Mouse (Mus musculus) layer of hippocampus, adult 8-10 months (tissue): ENCODE data around the gene Myg1. TPM values are rescaled to one million over a fixed set of nuclear protein-coding genes. Genes with fewer than 3 reads are reported as not detected.

Source experiments
- DNase-seq, 2 experiments: peaks; one replicate each; pipeline ENCODE4 v3.0.0; 2022; ENCODE audit warnings: low spot score in 2 of 2
- total RNA-seq, 4 experiments: library from RNA; stranded (reverse); gene quantifications; 2 replicates each; pipeline ENCODE4 v1.2.4; 2022

Gene Myg1
- total RNA-seq, 4 experiments from 2014 or later: 66.5 to 76.4 (median 71.6) TPM

- DNase-seq: peak; percentile 66 to 82
These were observed 50.1 kb downstream of the Myg1 start for GRCm38 (mm10) chr15:102381575-102381974.

GRCm38 (mm10) chr15:102383671-102384070 lies 52.2 kb downstream of the Myg1 start:
- DNase-seq: no peak

GRCm38 (mm10) chr15:102386640-102387039 lies 55.1 kb downstream of the Myg1 start:
- DNase-seq: no peak

Other genes starting within 250 kb of the Myg1 start
- 10 to 100 TPM; 22.4 to 26.9 (median 24.8) TPM for gene Tns2, start 231.3 kb upstream of the Myg1 start, total RNA-seq
- 100 to 1,000 TPM; 144 to 152 (median 146) TPM for gene Spryd3, start 195.5 kb upstream of the Myg1 start, total RNA-seq
- 10 to 100 TPM; 11.2 to 13.6 (median 12.7) TPM for gene Igfbp6, start 187.3 kb upstream of the Myg1 start, total RNA-seq
- gene Soat2, start 181.2 kb upstream of the Myg1 start, total RNA-seq: under 1 TPM in 2 of 4 experiments, not detected in 2; 0.20 to 0.39 TPM
- gene Zfp740, start 128.5 kb upstream of the Myg1 start, total RNA-seq: 10 to 100 TPM; 74.5 to 85.4 (median 79.0) TPM
- gene Csad, start 127.0 kb upstream of the Myg1 start, total RNA-seq: 10 to 100 TPM; 32.4 to 41.6 (median 35.8) TPM
- 1 to 10 TPM in 3 of 4 experiments, under 1 TPM in 1; 0.97 to 3.3 (median 1.7) TPM for gene Itgb7, start 99.8 kb upstream of the Myg1 start, total RNA-seq
- 10 to 100 TPM; 14.5 to 20.7 (median 16.5) TPM for gene Rarg, start 74.2 kb upstream of the Myg1 start, total RNA-seq
- under 1 TPM in 1 of 4 experiments, not detected in 3; 0.16 TPM for gene Gm9918, start 61.1 kb upstream of the Myg1 start, total RNA-seq
- gene Mfsd5, start 52.3 kb upstream of the Myg1 start, total RNA-seq: 10 to 100 TPM; 36.9 to 41.8 (median 38.5) TPM
- gene Espl1, start 35.4 kb upstream of the Myg1 start, total RNA-seq: 1 to 10 TPM in 2 of 4 experiments, under 1 TPM in 2; 0.67 to 2.4 (median 1.1) TPM
- gene Pfdn5, start 5.6 kb upstream of the Myg1 start, total RNA-seq: 100 to 1,000 TPM; 400 to 493 (median 445) TPM
- gene Aaas, start 19.1 kb downstream of the Myg1 start, total RNA-seq: 10 to 100 TPM; 20.6 to 33.5 (median 24.7) TPM
- gene Sp7, start 35.5 kb downstream of the Myg1 start, total RNA-seq: under 1 TPM; 0.37 to 0.78 (median 0.59) TPM
- gene Sp1, start 74.4 kb downstream of the Myg1 start, total RNA-seq: 10 to 100 TPM; 27.4 to 30.1 (median 28.8) TPM
- 1 to 10 TPM in 2 of 4 experiments, under 1 TPM in 2; 0.40 to 2.0 (median 1.1) TPM for gene Amhr2, start 113.7 kb downstream of the Myg1 start, total RNA-seq
- 10 to 100 TPM; 34.4 to 49.3 (median 40.9) TPM for gene Prr13, start 127.3 kb downstream of the Myg1 start, total RNA-seq
- gene Pcbp2, start 138.8 kb downstream of the Myg1 start, total RNA-seq: 100 to 1,000 TPM; 489 to 507 (median 494) TPM
- gene Gm10337, start 172.0 kb downstream of the Myg1 start, total RNA-seq: not detected
- gene Map3k12, start 185.4 kb downstream of the Myg1 start, total RNA-seq: 10 to 100 TPM; 87.5 to 99.1 (median 96.9) TPM
- 10 to 100 TPM; 34.0 to 39.8 (median 36.6) TPM for gene Tarbp2, start 186.5 kb downstream of the Myg1 start, total RNA-seq
- 1 to 10 TPM; 3.0 to 6.2 (median 4.4) TPM for gene Npff, start 193.2 kb downstream of the Myg1 start, total RNA-seq